Mouse (Mus musculus): Measurements from ENCODE around the gene Scube2. TPM values are rescaled to one million over a fixed set of nuclear protein-coding genes. Genes with fewer than 3 reads are reported as not detected.

The Scube2 gene
- total RNA-seq, 1 experiment from 2014 or later, result 0.52 TPM

- no peak for DNase-seq
These were observed 14.9 kb downstream of the Scube2 start for GRCm38 (mm10) chr7:109850531-109850930.

- DNase-seq, result no peak
These were observed 15.6 kb downstream of the Scube2 start for GRCm38 (mm10) chr7:109849750-109850434.

- no peak for DNase-seq
These were observed 16.4 kb downstream of the Scube2 start for GRCm38 (mm10) chr7:109848867-109849733.

GRCm38 (mm10) chr7:109844100-109844499 is 21.4 kb downstream of the Scube2 start:
- DNase-seq, result no peak

- DNase-seq, result peak; percentile 39
These were observed 23.7 kb downstream of the Scube2 start for GRCm38 (mm10) chr7:109841618-109842418.

- no peak for DNase-seq
These were observed 24.4 kb downstream of the Scube2 start for GRCm38 (mm10) chr7:109841031-109841430.

GRCm38 (mm10) chr7:109838613-109839012 is 26.9 kb downstream of the Scube2 start:
- no peak for DNase-seq

- no peak for DNase-seq
These were observed 27.8 kb downstream of the Scube2 start for GRCm38 (mm10) chr7:109837651-109838050.

- DNase-seq, result no peak
These were observed 30.6 kb downstream of the Scube2 start for GRCm38 (mm10) chr7:109834894-109835293.

- no peak for DNase-seq
These were observed 34.1 kb downstream of the Scube2 start for GRCm38 (mm10) chr7:109831376-109831775.

- peak; percentile 40 for DNase-seq
These were observed 38.6 kb downstream of the Scube2 start for GRCm38 (mm10) chr7:109826911-109827310.

- no peak for DNase-seq
These were observed 40.2 kb downstream of the Scube2 start for GRCm38 (mm10) chr7:109825293-109825692.

GRCm38 (mm10) chr7:109818600-109818999 is 46.9 kb downstream of the Scube2 start:
- DNase-seq, result no peak

- DNase-seq, result no peak
These were observed 47.5 kb downstream of the Scube2 start for GRCm38 (mm10) chr7:109817954-109818353.

GRCm38 (mm10) chr7:109813330-109814140 is 51.9 kb downstream of the Scube2 start:
- no peak for DNase-seq

GRCm38 (mm10) chr7:109807616-109808485 is 57.6 kb downstream of the Scube2 start:
- DNase-seq, result no peak

- peak; percentile 31 for DNase-seq
These were observed 60.6 kb downstream of the Scube2 start for GRCm38 (mm10) chr7:109804843-109805242.

- DNase-seq, result peak; percentile 49
These were observed 61.1 kb downstream of the Scube2 start for GRCm38 (mm10) chr7:109804355-109804754.

GRCm38 (mm10) chr7:109803516-109803915 is 62.0 kb downstream of the Scube2 start:
- no peak for DNase-seq

GRCm38 (mm10) chr7:109800626-109801025 is 64.9 kb downstream of the Scube2 start:
- DNase-seq, result no peak

- no peak for DNase-seq
These were observed 66.3 kb downstream of the Scube2 start for GRCm38 (mm10) chr7:109799168-109799567.

Measured in adrenal gland, postnatal 25 days (tissue).